Mouse (Mus musculus) heart, adult 2 months (tissue): ENCODE data around the gene Ern1.
"Not testable (repeated sequence)": the region's sequence is repeated elsewhere in the genome, so short reads cannot be mapped to it uniquely, and the experiment has no call there.

Source experiments
- CTCF ChIP-seq: fragments of 200-600 bp; IDR thresholded peaks from 2 replicates; pipeline ENCODE4 v1.8.1; 2022; ENCODE audit warnings: antibody characterized with exemption, mild to moderate bottlenecking, moderate library complexity
- POLR2A ChIP-seq: fragments of 200-500 bp; IDR thresholded peaks from 2 replicates; pipeline ENCODE4 v1.6.1; 2011; ENCODE audit warnings: mild to moderate bottlenecking, low read depth, low read length, control low read depth; ENCODE audit not compliant: insufficient read depth

GRCm38 (mm10) chr11:106490600-106490999, 2.9 kb upstream of the Ern1 start:
- TF ChIP-seq POLR2A, CTCF: not testable (repeated sequence)
